Comparison of ENCODE assay signal across 25 mouse cellular contexts in genomic region chrX:18921366-18922092, GRCm38 (mm10).
DNase-seq lines count a peak whose midpoint lies in the region; ATAC-seq lines count a peak whose summit lies in the region.
"Had no signal": no experiment of that assay in that cellular context is flagged by ENCODE, and none has a peak within 500 bp of the region (broad histone marks: within the 10 kb centered on the region; RNA-seq: fewer than 3 reads in every experiment).

No protein-coding gene starts in this region.

- H3K4me2 ChIP-seq in midbrain, embryonic 14.5 days (ENCODE audit: low read length): no peak overlapping the region
- H3K4me2 ChIP-seq: hindbrain, embryonic 12.5 days; limb, embryonic 12.5 days; liver, embryonic 13.5 days; neural tube, embryonic 12.5 days had no signal

- DNase-seq in embryo, embryonic 10.5 days (ENCODE audit: low spot score): peak; percentile 0
- DNase-seq in embryo, embryonic 10 days (ENCODE audit: low spot score): no peak
- DNase-seq in layer of hippocampus, adult 9-11 months: peak; percentile 1
- DNase-seq in layer of hippocampus, postnatal 36 days: no peak
- peak; percentile 9 for DNase-seq in midbrain, embryonic 14.5 days
- DNase-seq in midbrain, embryonic 10.5 days (ENCODE audit: low spot score): no peak
- peak; percentile 2 for DNase-seq in mesoderm, embryonic 11.5 days (ENCODE audit: low read depth, low spot score)
- DNase-seq in cerebellum, adult 18-20 months: no peak
- DNase-seq: adrenal gland, postnatal 36 days; cerebellum, adult 11-12 months; cerebellum, postnatal 25 days; gastrocnemius, postnatal 36 days; kidney, adult 8-10 months; kidney, postnatal 10 days; liver, embryonic 13.5 days; right cerebral cortex, postnatal 14 days; thymus, adult 2 months; thymus, postnatal 4 days had no signal

- no peak for ATAC-seq in midbrain, embryonic 14.5 days (ENCODE audit: low FRiP score, low TSS enrichment)
- ATAC-seq: forebrain, embryonic 16.5 days; inflammation-experienced regulatory T-cells, adult 6 months had no signal

- no peak overlapping the region for H3K27ac ChIP-seq in midbrain, embryonic 14.5 days (replicated peaks; ENCODE audit: low read depth, low read length)
- no peak overlapping the region for H3K27ac ChIP-seq in midbrain, embryonic 10.5 days (replicated peaks)
- H3K27ac ChIP-seq: embryonic facial prominence, embryonic 10.5 days; hindbrain, embryonic 12.5 days; limb, embryonic 12.5 days; liver, embryonic 13.5 days; neural tube, embryonic 12.5 days; stomach, postnatal 0 days had no signal

- H3K4me3 ChIP-seq in midbrain, embryonic 14.5 days (replicated peaks; ENCODE audit: low read depth, low read length): no peak overlapping the region
- no peak overlapping the region for H3K4me3 ChIP-seq in midbrain, embryonic 10.5 days
- H3K4me3 ChIP-seq: embryonic facial prominence, embryonic 10.5 days; hindbrain, embryonic 12.5 days; limb, embryonic 12.5 days; liver, embryonic 13.5 days; neural tube, embryonic 12.5 days had no signal

- H3K9ac ChIP-seq in midbrain, embryonic 14.5 days (replicated peaks; ENCODE audit: low read length): no peak overlapping the region
- H3K9ac ChIP-seq: hindbrain, embryonic 12.5 days; limb, embryonic 12.5 days; liver, embryonic 13.5 days; neural tube, embryonic 12.5 days had no signal

- H3K9me3 ChIP-seq in midbrain, embryonic 14.5 days (ENCODE audit: control insufficient read depth, low read length): no peaks in the 10 kb centered on the region
- H3K9me3 ChIP-seq in midbrain, embryonic 10.5 days (replicated peaks): no peaks in the 10 kb centered on the region
- H3K9me3 ChIP-seq: embryonic facial prominence, embryonic 10.5 days; hindbrain, embryonic 12.5 days; limb, embryonic 12.5 days; liver, embryonic 13.5 days; neural tube, embryonic 12.5 days had no signal

- no peaks in the 10 kb centered on the region for H3K4me1 ChIP-seq in midbrain, embryonic 14.5 days (ENCODE audit: control insufficient read depth, insufficient read depth, low read length)
- H3K4me1 ChIP-seq in midbrain, embryonic 10.5 days: 0 out of 2 replicates have a peak, but pooled peaks cover 3% of the 10 kb centered on the region
- H3K4me1 ChIP-seq: embryonic facial prominence, embryonic 10.5 days; hindbrain, embryonic 12.5 days; limb, embryonic 12.5 days; liver, embryonic 13.5 days; neural tube, embryonic 12.5 days had no signal

- 61% methylated on average over 6 of the region's 6 CpGs for WGBS in midbrain, embryonic 14.5 days
- WGBS in midbrain, embryonic 10.5 days: 68% methylated on average over 6 of the region's 6 CpGs

- no peaks in the 10 kb centered on the region for H3K36me3 ChIP-seq in midbrain, embryonic 14.5 days (ENCODE audit: control insufficient read depth, insufficient read depth, low read length)
- H3K36me3 ChIP-seq in midbrain, embryonic 10.5 days: no peaks in the 10 kb centered on the region
- H3K36me3 ChIP-seq: embryonic facial prominence, embryonic 10.5 days; hindbrain, embryonic 12.5 days; limb, embryonic 12.5 days; liver, embryonic 13.5 days; neural tube, embryonic 12.5 days had no signal

- no peaks in the 10 kb centered on the region for H3K27me3 ChIP-seq in midbrain, embryonic 14.5 days (ENCODE audit: control insufficient read depth, insufficient read depth, low read length)
- no peaks in the 10 kb centered on the region for H3K27me3 ChIP-seq in midbrain, embryonic 10.5 days (ENCODE audit: low read depth, poor library complexity, severe bottlenecking)
- H3K27me3 ChIP-seq: hindbrain, embryonic 12.5 days; limb, embryonic 12.5 days; liver, embryonic 13.5 days; neural tube, embryonic 12.5 days had no signal

Comparison
In these comparisons a context has a peak if more than half of its experiments do, and no peak if none do; other contexts are left out.
1. DNase-seq: peak in embryo, embryonic 10.5 days (single experiment), layer of hippocampus, adult 9-11 months (single experiment), midbrain, embryonic 14.5 days (single experiment) and mesoderm, embryonic 11.5 days (single experiment); none in embryo, embryonic 10 days (single experiment), layer of hippocampus, postnatal 36 days (0 of 2), midbrain, embryonic 10.5 days (single experiment) and cerebellum, adult 18-20 months (0 of 2).